Mouse (Mus musculus): Measurements from ENCODE around the gene Rora. TPM values are rescaled to one million over a fixed set of nuclear protein-coding genes. Genes with fewer than 3 reads are reported as not detected.
A peak's percentile ranks its signal among the peaks of the same experiment; 100 is the strongest.

Rora gene
- polyA plus RNA-seq, 1 experiment from 2014 or later = 6.0 TPM

- H3K4me1 ChIP-seq (replicated peaks; ENCODE audit: control insufficient read depth, insufficient read depth, low read length) = no peaks in the 10 kb centered on the region
- H3K4me2 ChIP-seq (ENCODE audit: low read depth, low read length, severe bottlenecking) = no peak overlapping the region
- WGBS = 93% methylated on average over 4 of the region's 4 CpGs
- H3K36me3 ChIP-seq (ENCODE audit: control insufficient read depth, insufficient read depth, low read length) = no peaks in the 10 kb centered on the region
- H3K27me3 ChIP-seq (ENCODE audit: control insufficient read depth, insufficient read depth, low read length) = no peaks in the 10 kb centered on the region
- DNase-seq (ENCODE audit: low spot score) (no peak), ATAC-seq (replicated peaks; ENCODE audit: low FRiP score) (no peak)
- no peak overlapping the region for H3K9ac ChIP-seq (ENCODE audit: low read length)
- no peak overlapping the region for H3K4me3 ChIP-seq (ENCODE audit: low read depth, low read length)
- no peak overlapping the region for H3K27ac ChIP-seq (ENCODE audit: low read depth, low read length)
- H3K9me3 ChIP-seq (ENCODE audit: control insufficient read depth, low read length) = no peaks in the 10 kb centered on the region
These were observed 733.7 kb downstream of the Rora start for GRCm38 (mm10) chr9:69387296-69387695.

DNA sequence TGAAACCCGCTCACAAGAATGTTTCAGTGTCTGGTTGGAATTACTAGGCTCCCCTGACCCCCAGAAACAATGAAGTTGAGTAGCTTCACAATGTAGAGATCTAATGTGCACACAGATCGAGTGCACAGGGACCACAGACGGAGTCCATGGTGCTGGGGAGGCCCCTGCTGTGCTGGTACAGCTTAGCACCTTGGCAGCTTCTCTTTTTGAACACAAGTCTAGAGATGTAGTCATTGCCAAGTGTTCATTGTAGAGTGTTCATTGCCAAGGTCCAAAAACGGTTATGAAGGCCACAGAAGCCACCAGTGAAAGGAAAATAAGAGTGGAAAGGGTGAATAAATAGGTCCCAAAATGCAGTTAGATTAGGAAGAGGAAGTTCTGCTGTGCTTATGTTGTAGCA lies 737.0 kb downstream of the Rora start:
- no peaks in the 10 kb centered on the region for H3K9me3 ChIP-seq (ENCODE audit: control insufficient read depth, low read length)
- H3K27ac ChIP-seq (ENCODE audit: low read depth, low read length) = no peak overlapping the region
- no peaks in the 10 kb centered on the region for H3K27me3 ChIP-seq (ENCODE audit: control insufficient read depth, insufficient read depth, low read length)
- no peak overlapping the region for H3K4me2 ChIP-seq (ENCODE audit: low read depth, low read length, severe bottlenecking)
- 61% methylated on average over 4 of the region's 4 CpGs for WGBS
- H3K9ac ChIP-seq (ENCODE audit: low read length) = no peak overlapping the region
- no peak overlapping the region for H3K4me3 ChIP-seq (ENCODE audit: low read depth, low read length)
- H3K36me3 ChIP-seq (ENCODE audit: control insufficient read depth, insufficient read depth, low read length) = no peaks in the 10 kb centered on the region
- no peaks in the 10 kb centered on the region for H3K4me1 ChIP-seq (replicated peaks; ENCODE audit: control insufficient read depth, insufficient read depth, low read length)
- ATAC-seq (replicated peaks; ENCODE audit: low FRiP score) (no peak), DNase-seq (ENCODE audit: low spot score) (no peak)

GRCm38 (mm10) chr9:69394234-69394633 lies 740.6 kb downstream of the Rora start:
- no peak overlapping the region for H3K9ac ChIP-seq (ENCODE audit: low read length)
- no peak overlapping the region for H3K27ac ChIP-seq (ENCODE audit: low read depth, low read length)
- no peaks in the 10 kb centered on the region for H3K36me3 ChIP-seq (ENCODE audit: control insufficient read depth, insufficient read depth, low read length)
- DNase-seq (ENCODE audit: low spot score) (no peak), ATAC-seq (replicated peaks; ENCODE audit: low FRiP score) (no peak)
- no peaks in the 10 kb centered on the region; the same call in 1 of the 2 replicates for H3K4me1 ChIP-seq (replicated peaks; ENCODE audit: control insufficient read depth, insufficient read depth, low read length)
- no peak overlapping the region for H3K4me3 ChIP-seq (ENCODE audit: low read depth, low read length)
- WGBS = 94% methylated on average over 5 of the region's 5 CpGs
- H3K4me2 ChIP-seq (ENCODE audit: low read depth, low read length, severe bottlenecking) = no peak overlapping the region
- H3K27me3 ChIP-seq (ENCODE audit: control insufficient read depth, insufficient read depth, low read length) = no peaks in the 10 kb centered on the region
- H3K9me3 ChIP-seq (ENCODE audit: control insufficient read depth, low read length) = no peaks in the 10 kb centered on the region

DNA sequence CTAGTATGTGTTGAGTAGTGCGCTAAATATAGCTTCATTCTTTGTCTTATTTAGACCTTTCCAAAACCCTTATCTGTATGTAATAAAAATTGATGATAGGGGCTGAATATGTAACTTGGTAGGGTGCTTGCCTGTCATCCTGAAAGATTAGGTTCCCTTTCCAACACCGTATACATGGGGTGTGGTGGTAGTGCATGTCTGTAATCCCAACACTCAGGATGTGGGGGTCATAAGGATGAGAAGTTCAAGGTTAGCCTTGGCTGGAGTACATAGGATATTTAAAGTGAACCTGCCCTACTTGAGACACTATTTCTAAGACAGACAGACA lies 743.8 kb downstream of the Rora start:
- H3K27me3 ChIP-seq (ENCODE audit: control insufficient read depth, insufficient read depth, low read length) = no peaks in the 10 kb centered on the region
- H3K4me3 ChIP-seq (ENCODE audit: low read depth, low read length) = peak overlapping the region; percentile 55
- no peaks in the 10 kb centered on the region; the same call in 1 of the 2 replicates for H3K4me1 ChIP-seq (replicated peaks; ENCODE audit: control insufficient read depth, insufficient read depth, low read length)
- 73% methylated on average over 2 of the region's 2 CpGs for WGBS
- no peaks in the 10 kb centered on the region for H3K36me3 ChIP-seq (ENCODE audit: control insufficient read depth, insufficient read depth, low read length)
- DNase-seq (ENCODE audit: low spot score) (no peak), ATAC-seq (replicated peaks; ENCODE audit: low FRiP score) (peak; percentile 53)
- no peaks in the 10 kb centered on the region for H3K9me3 ChIP-seq (ENCODE audit: control insufficient read depth, low read length)
- peak overlapping the region; percentile 82 for H3K9ac ChIP-seq (ENCODE audit: low read length)
- H3K27ac ChIP-seq (ENCODE audit: low read depth, low read length) = no peak overlapping the region
- H3K4me2 ChIP-seq (ENCODE audit: low read depth, low read length, severe bottlenecking) = peak overlapping the region; percentile 50

DNA sequence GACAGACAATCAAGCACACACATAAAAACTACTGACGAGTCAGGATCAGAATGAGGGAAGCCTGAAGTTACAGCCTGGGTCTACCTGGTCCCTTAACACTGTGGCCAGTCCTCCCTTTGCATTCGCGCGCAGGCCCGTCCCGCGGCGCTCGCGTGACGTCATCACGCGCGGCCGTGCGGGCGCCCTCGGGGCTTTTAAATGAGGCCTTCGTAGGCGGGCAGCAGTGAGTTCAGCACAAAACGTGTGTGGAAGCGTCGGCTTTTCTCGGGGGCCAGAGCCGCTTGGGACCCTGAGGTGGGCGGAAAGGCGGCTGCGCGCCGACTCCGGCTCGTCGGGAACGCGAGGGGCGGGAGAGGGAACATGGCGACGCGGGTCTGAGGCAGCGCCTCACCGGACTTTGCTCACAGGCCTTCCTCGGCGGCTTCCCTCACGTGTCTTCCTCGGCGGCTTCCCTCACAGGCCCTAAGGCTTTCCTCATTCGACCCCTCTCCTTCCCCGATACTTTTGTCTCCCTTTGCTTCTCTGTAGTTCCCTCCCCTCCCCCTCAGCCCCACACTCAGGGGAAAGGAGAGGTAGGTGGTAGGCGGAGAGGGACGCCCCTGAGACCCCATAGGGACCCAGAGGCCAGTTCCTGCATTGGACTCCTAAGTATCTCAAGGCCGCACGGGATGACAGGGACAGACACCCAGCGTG lies 744.3 kb downstream of the Rora start, which contains the start of gene Ice2:
TSS of gene Ice2 (plus strand) at position 147 of the 693 bp plus-strand sequence.
- Histone ChIP-seq H3K4me1 (replicated peaks; ENCODE audit: control insufficient read depth, insufficient read depth, low read length) (no peaks in the 10 kb centered on the region; the same call in 1 of the 2 replicates), H3K4me3 (ENCODE audit: low read depth, low read length) (peak within 1 kb of the TSS; percentile 55), H3K4me2 (ENCODE audit: low read depth, low read length, severe bottlenecking) (peak within 1 kb of the TSS; percentile 50), H3K9me3 (ENCODE audit: control insufficient read depth, low read length) (no peaks in the 10 kb centered on the region), H3K27ac (ENCODE audit: low read depth, low read length) (peak within 1 kb of the TSS; percentile 73; the same call in 1 of the 2 replicates), H3K36me3 (ENCODE audit: control insufficient read depth, insufficient read depth, low read length) (no peaks in the 10 kb centered on the region), H3K9ac (ENCODE audit: low read length) (peak within 1 kb of the TSS; percentile 82), H3K27me3 (ENCODE audit: control insufficient read depth, insufficient read depth, low read length) (no peaks in the 10 kb centered on the region)
- peak; percentile 87 for DNase-seq (ENCODE audit: low spot score)
- under 1% methylated on average over 51 of the region's 53 CpGs for WGBS
- ATAC-seq (replicated peaks; ENCODE audit: low FRiP score) = peak; percentile 89

DNA sequence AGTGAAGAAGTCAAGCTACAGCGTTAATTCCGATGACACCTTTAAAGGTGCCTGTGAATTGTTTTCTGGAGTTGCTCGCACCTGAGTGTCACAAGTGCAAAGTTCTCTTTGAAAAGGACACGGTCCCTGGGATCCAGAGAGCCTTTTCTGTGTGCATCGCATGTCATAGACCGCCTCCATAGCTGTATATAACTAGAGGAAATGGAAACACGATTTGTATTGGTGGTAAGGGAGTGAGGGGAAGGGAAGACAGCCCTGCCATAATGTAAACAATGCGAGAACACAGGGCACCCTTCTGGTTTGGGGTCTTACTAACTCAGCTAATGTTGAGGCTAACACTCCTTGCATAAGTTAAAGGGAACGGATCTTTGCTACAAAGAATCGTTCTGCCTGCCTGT lies 744.9 kb downstream of the Rora start:
- no peak overlapping the region for H3K27ac ChIP-seq (ENCODE audit: low read depth, low read length)
- peak overlapping the region; percentile 82 for H3K9ac ChIP-seq (ENCODE audit: low read length)
- DNase-seq (ENCODE audit: low spot score) (no peak), ATAC-seq (replicated peaks; ENCODE audit: low FRiP score) (0 out of 2 replicates have a peak, but pooled peaks have one; percentile 7)
- H3K27me3 ChIP-seq (ENCODE audit: control insufficient read depth, insufficient read depth, low read length) = no peaks in the 10 kb centered on the region
- H3K9me3 ChIP-seq (ENCODE audit: control insufficient read depth, low read length) = no peaks in the 10 kb centered on the region
- H3K4me1 ChIP-seq (replicated peaks; ENCODE audit: control insufficient read depth, insufficient read depth, low read length) = no peaks in the 10 kb centered on the region; the same call in 1 of the 2 replicates
- H3K36me3 ChIP-seq (ENCODE audit: control insufficient read depth, insufficient read depth, low read length) = no peaks in the 10 kb centered on the region
- peak overlapping the region; percentile 55 for H3K4me3 ChIP-seq (ENCODE audit: low read depth, low read length)
- H3K4me2 ChIP-seq (ENCODE audit: low read depth, low read length, severe bottlenecking) = peak overlapping the region; percentile 50
- WGBS = 20% methylated on average over 10 of the region's 10 CpGs

DNA sequence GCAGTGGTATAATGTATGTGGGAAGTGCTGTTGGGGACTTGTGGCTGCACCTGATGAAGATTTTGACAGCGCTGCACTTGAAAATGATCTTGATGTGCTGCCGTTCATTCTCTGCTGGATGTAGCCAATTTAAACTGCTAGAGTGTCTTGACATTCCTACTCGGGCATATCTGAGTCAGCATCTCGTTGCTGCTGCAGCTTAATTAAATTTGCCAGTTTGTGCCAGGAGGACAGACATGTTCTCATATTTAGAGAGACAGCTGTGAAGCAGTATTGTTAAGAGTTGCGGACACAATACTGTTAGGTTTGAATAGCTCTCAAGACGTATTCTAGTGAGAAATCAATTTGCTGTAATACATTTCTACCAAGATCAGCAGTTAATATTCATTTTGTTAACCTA lies 751.1 kb downstream of the Rora start:
- Histone ChIP-seq H3K36me3 (ENCODE audit: control insufficient read depth, insufficient read depth, low read length) (no peaks in the 10 kb centered on the region), H3K9me3 (ENCODE audit: control insufficient read depth, low read length) (no peaks in the 10 kb centered on the region), H3K27ac (ENCODE audit: low read depth, low read length) (no peak overlapping the region), H3K27me3 (ENCODE audit: control insufficient read depth, insufficient read depth, low read length) (no peaks in the 10 kb centered on the region), H3K9ac (ENCODE audit: low read length) (no peak overlapping the region), H3K4me1 (replicated peaks; ENCODE audit: control insufficient read depth, insufficient read depth, low read length) (no peaks in the 10 kb centered on the region), H3K4me2 (ENCODE audit: low read depth, low read length, severe bottlenecking) (no peak overlapping the region), H3K4me3 (ENCODE audit: low read depth, low read length) (no peak overlapping the region)
- DNase-seq (ENCODE audit: low spot score) = no peak
- WGBS = 77% methylated on average over 6 of the region's 6 CpGs
- ATAC-seq (replicated peaks; ENCODE audit: low FRiP score) = no peak

- H3K9me3 ChIP-seq (ENCODE audit: control insufficient read depth, low read length) = no peaks in the 10 kb centered on the region
- H3K27me3 ChIP-seq (ENCODE audit: control insufficient read depth, insufficient read depth, low read length) = no peaks in the 10 kb centered on the region
- H3K4me2 ChIP-seq (ENCODE audit: low read depth, low read length, severe bottlenecking) = no peak overlapping the region
- no peak overlapping the region for H3K27ac ChIP-seq (ENCODE audit: low read depth, low read length)
- DNase-seq (ENCODE audit: low spot score) (no peak), ATAC-seq (replicated peaks; ENCODE audit: low FRiP score) (no peak)
- no peak overlapping the region for H3K9ac ChIP-seq (ENCODE audit: low read length)
- no peak overlapping the region for H3K4me3 ChIP-seq (ENCODE audit: low read depth, low read length)
- no peaks in the 10 kb centered on the region; the same call in 1 of the 2 replicates for H3K36me3 ChIP-seq (ENCODE audit: control insufficient read depth, insufficient read depth, low read length)
- WGBS = 94% methylated on average over 1 of the region's 1 CpGs
- no peaks in the 10 kb centered on the region for H3K4me1 ChIP-seq (replicated peaks; ENCODE audit: control insufficient read depth, insufficient read depth, low read length)
These were observed 765.9 kb downstream of the Rora start for GRCm38 (mm10) chr9:69419476-69419875.

DNA sequence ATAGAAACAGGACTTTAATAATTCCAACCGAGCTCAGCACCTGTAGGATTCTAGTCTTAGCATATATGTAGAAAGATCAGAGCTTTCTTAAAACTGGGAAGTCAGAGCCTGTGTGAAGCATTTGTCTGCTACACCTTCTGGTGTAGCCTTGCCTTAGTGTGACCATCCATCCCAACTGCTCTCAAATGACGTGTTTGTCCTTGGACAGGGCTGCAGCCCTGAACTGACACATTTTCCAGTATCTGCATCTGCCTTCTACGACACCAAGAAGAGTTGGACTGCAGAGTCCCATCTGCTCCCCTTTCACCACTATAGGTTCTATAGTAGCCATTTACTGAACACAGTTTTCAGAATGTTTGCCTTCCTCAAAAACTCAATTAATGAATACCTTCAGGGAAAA lies 776.9 kb downstream of the Rora start:
- Histone ChIP-seq H3K4me3 (ENCODE audit: low read depth, low read length) (no peak overlapping the region), H3K36me3 (ENCODE audit: control insufficient read depth, insufficient read depth, low read length) (no peaks in the 10 kb centered on the region), H3K27ac (ENCODE audit: low read depth, low read length) (no peak overlapping the region), H3K9me3 (ENCODE audit: control insufficient read depth, low read length) (no peaks in the 10 kb centered on the region), H3K4me2 (ENCODE audit: low read depth, low read length, severe bottlenecking) (no peak overlapping the region), H3K9ac (ENCODE audit: low read length) (no peak overlapping the region), H3K27me3 (ENCODE audit: control insufficient read depth, insufficient read depth, low read length) (no peaks in the 10 kb centered on the region), H3K4me1 (replicated peaks; ENCODE audit: control insufficient read depth, insufficient read depth, low read length) (0 out of 2 replicates have a peak, but pooled peaks cover 5% of the 10 kb centered on the region)
- DNase-seq (ENCODE audit: low spot score) = no peak
- no peak for ATAC-seq (replicated peaks; ENCODE audit: low FRiP score)
- WGBS = 83% methylated on average over 3 of the region's 3 CpGs

Measured in forebrain, embryonic 11.5 days (tissue).